Mouse (Mus musculus): ENCODE data around the gene N4bp1. TPM values are rescaled to one million over a fixed set of nuclear protein-coding genes. Genes with fewer than 3 reads are reported as not detected.

The N4bp1 gene
- polyA plus RNA-seq, 1 experiment = 23.5 TPM

- TF ChIP-seq CTCF (IDR thresholded peaks at IDR 0.05; ENCODE audit: borderline replicate concordance, extremely low read depth, insufficient read depth, insufficient read length) (no peak), POLR2A (IDR thresholded peaks at IDR 0.05; ENCODE audit: borderline replicate concordance, extremely low read depth, insufficient read depth, insufficient read length, poor library complexity, severe bottlenecking) (no peak)
- no peak for DNase-seq (ENCODE audit: low read depth)
Measured at GRCm38 (mm10) chr8:86786498-86786897, 98.6 kb downstream of the N4bp1 start.

- DNase-seq (ENCODE audit: low read depth) = no peak
- TF ChIP-seq CTCF (IDR thresholded peaks at IDR 0.05; ENCODE audit: borderline replicate concordance, extremely low read depth, insufficient read depth, insufficient read length) (no peak), POLR2A (IDR thresholded peaks at IDR 0.05; ENCODE audit: borderline replicate concordance, extremely low read depth, insufficient read depth, insufficient read length, poor library complexity, severe bottlenecking) (no peak)
Measured at GRCm38 (mm10) chr8:86781094-86781493, 104.0 kb downstream of the N4bp1 start.

- TF ChIP-seq POLR2A (IDR thresholded peaks at IDR 0.05; ENCODE audit: borderline replicate concordance, extremely low read depth, insufficient read depth, insufficient read length, poor library complexity, severe bottlenecking) = no peak
- DNase-seq (ENCODE audit: low read depth) = no peak
Measured at GRCm38 (mm10) chr8:86779207-86779606, 105.9 kb downstream of the N4bp1 start.

DNA sequence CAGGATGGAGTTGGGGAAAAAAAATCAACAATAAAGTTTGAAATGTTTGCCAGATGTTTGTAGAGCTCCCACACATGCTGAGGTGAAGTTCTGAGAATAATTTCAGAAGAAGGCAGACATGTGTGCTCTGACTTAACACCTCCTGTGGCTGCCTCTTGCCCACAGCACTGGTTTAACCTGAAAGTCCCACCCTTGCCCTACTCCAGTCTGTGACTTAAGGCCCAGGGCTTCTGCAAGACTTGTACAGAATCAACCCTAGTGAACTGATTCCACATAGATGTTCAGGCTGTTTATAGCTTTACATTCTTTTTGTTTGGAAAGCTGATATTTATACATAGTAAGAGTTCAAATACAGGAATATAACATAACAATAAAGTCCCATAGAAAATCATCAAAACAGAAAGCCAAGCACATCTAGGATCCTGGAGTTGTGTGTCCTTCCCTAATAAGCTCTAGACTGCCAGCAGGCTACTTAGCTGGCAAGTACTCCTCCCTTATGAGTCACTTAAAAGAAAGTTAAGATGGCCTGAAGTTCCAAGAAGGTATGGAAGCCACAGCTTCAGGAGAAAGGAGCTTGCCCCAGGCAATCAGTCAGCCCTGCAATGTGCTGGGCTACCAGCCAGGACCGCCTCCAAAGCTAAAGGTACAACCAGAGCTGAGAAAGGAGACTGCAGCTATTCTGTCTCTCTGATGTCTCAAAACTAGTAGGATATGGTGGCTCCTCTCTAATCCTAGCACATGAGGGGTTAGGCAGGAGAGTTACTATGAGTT is 114.9 kb downstream of the N4bp1 start:
- no peak for TF ChIP-seq CTCF (IDR thresholded peaks at IDR 0.05; ENCODE audit: borderline replicate concordance, extremely low read depth, insufficient read depth, insufficient read length)
- TF ChIP-seq POLR2A (IDR thresholded peaks at IDR 0.05; ENCODE audit: borderline replicate concordance, extremely low read depth, insufficient read depth, insufficient read length, poor library complexity, severe bottlenecking) = no peak
- DNase-seq (ENCODE audit: low read depth) = no peak

DNA sequence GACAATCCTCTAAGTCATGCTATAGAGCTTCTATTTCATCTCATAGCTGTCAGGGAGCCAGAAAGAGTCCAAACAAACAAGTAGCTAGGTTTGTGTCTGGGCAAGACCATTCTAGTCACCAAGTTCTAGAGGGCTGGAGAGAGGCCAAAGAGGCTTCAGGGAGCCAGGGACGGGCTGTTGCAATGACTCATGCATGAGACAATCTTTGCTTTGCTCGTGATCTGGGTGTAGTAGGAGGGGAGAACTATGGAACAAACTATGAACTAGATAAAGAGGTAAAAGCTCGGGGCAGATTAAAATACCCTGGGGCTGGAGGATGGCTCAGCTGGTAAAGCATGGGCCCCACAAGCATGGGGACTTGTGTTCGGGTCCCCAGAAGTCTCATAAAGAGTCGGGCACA is 116.6 kb downstream of the N4bp1 start:
- no peak for DNase-seq (ENCODE audit: low read depth)
- TF ChIP-seq POLR2A (IDR thresholded peaks at IDR 0.05; ENCODE audit: borderline replicate concordance, extremely low read depth, insufficient read depth, insufficient read length, poor library complexity, severe bottlenecking) (no peak), CTCF (IDR thresholded peaks at IDR 0.05; ENCODE audit: borderline replicate concordance, extremely low read depth, insufficient read depth, insufficient read length) (no peak)

DNA sequence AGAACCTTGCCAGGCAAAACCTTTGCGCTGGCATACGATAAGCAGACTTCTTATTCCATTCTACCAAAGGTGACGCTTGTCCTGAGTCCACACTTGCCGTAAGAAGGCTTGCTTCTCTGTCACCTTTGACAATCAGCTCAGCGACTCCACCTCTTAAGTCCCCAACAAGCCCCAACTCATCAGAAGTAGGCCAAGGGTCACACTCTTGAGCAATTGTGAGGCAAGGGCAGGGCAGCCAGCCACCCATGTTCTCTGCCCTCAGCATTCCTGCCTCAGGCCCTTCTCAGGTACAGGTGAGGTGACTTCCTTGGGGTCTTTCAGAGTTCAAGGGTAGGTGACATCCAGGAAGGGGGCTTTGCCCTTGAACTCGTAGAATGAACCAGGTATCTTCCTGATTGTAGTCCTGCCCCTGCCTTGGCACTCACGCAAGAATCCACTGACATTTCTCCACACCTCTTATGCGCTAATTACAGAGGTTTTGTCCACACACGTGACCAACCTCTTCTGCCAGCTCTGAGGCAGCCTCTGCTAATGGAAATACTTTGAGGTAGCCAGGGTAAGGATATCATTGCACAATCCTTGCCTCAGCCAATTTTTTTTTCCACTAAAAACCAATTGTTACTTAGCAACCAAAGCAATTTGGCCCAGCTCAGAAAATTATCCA is 118.4 kb downstream of the N4bp1 start:
- no peak for TF ChIP-seq POLR2A (IDR thresholded peaks at IDR 0.05; ENCODE audit: borderline replicate concordance, extremely low read depth, insufficient read depth, insufficient read length, poor library complexity, severe bottlenecking)
- TF ChIP-seq CTCF (IDR thresholded peaks at IDR 0.05; ENCODE audit: borderline replicate concordance, extremely low read depth, insufficient read depth, insufficient read length) = no peak
- DNase-seq (ENCODE audit: low read depth) = peak; percentile 18

DNA sequence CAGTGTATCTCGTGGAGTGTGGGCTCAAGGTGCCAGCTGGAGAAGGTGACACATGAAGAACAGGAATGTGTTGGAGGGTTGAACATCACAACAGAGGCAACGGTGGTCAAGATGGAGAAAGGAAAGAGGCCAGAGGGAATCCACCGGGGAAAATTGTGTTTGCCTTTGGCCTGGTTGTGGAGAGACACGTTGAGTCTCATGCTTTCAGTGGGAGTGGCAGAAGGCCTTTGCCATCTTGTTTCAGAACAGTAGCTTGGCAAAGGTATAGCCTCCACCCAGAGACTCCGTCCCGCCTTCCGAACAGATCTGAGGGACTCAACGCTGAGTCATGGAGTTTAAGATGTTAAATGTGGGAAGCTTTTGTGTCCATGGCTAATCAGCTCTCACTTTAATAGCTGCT is 119.4 kb downstream of the N4bp1 start:
- no peak for DNase-seq (ENCODE audit: low read depth)
- TF ChIP-seq POLR2A (IDR thresholded peaks at IDR 0.05; ENCODE audit: borderline replicate concordance, extremely low read depth, insufficient read depth, insufficient read length, poor library complexity, severe bottlenecking) (no peak), CTCF (IDR thresholded peaks at IDR 0.05; ENCODE audit: borderline replicate concordance, extremely low read depth, insufficient read depth, insufficient read length) (no peak)

DNA sequence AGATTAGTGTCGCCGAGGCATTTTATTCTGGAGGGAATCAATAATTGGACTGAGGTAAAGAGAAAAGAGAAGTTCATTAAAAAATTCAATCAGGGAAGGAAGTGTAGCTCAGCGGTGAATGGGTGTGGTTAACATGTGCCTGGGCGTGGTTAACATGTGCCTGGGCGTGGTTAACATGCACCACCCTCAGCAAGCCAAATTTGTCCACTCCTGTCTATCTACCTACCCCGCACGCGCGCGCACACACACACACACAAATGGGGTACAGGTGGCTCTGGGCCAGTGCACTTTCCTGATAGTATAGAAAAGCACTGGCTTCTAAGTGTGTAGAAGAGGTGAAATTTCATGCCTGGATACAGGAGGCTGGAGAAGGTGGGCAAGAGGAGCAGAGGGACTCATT is 119.9 kb downstream of the N4bp1 start:
- TF ChIP-seq POLR2A (IDR thresholded peaks at IDR 0.05; ENCODE audit: borderline replicate concordance, extremely low read depth, insufficient read depth, insufficient read length, poor library complexity, severe bottlenecking) = no peak
- TF ChIP-seq CTCF (IDR thresholded peaks at IDR 0.05; ENCODE audit: borderline replicate concordance, extremely low read depth, insufficient read depth, insufficient read length) = no peak
- no peak for DNase-seq (ENCODE audit: low read depth)

GRCm38 (mm10) chr8:86762806-86763205 is 122.3 kb downstream of the N4bp1 start:
- no peak for TF ChIP-seq CTCF (IDR thresholded peaks at IDR 0.05; ENCODE audit: borderline replicate concordance, extremely low read depth, insufficient read depth, insufficient read length)
- no peak for TF ChIP-seq POLR2A (IDR thresholded peaks at IDR 0.05; ENCODE audit: borderline replicate concordance, extremely low read depth, insufficient read depth, insufficient read length, poor library complexity, severe bottlenecking)

DNA sequence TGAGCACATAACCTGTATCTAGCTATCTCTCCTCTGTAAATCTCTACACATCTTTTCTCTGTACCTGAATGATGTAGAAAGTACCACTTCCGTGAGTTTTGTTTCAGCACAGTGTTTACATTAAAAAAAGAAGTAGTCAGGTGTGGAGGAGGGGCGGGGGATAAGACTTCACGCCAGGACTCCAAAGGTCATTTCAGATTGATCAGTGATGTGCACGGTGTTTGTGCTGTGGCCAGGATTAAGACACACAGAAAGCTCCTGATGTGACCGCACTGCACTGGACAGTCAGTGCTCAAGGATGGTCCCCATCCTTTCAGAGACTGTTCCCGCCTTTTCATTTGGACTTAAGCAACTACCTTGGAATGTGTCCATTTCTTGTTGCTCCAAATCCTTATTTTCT is 124.3 kb downstream of the N4bp1 start:
- DNase-seq (ENCODE audit: low read depth) = no peak
- TF ChIP-seq CTCF (IDR thresholded peaks at IDR 0.05; ENCODE audit: borderline replicate concordance, extremely low read depth, insufficient read depth, insufficient read length) (no peak), POLR2A (IDR thresholded peaks at IDR 0.05; ENCODE audit: borderline replicate concordance, extremely low read depth, insufficient read depth, insufficient read length, poor library complexity, severe bottlenecking) (no peak)

More at GRCm38 (mm10) chr8:86762806-86763205, 122.3 kb downstream of the N4bp1 start:
- DNase-seq (ENCODE audit: low read depth) = no peak

DNA sequence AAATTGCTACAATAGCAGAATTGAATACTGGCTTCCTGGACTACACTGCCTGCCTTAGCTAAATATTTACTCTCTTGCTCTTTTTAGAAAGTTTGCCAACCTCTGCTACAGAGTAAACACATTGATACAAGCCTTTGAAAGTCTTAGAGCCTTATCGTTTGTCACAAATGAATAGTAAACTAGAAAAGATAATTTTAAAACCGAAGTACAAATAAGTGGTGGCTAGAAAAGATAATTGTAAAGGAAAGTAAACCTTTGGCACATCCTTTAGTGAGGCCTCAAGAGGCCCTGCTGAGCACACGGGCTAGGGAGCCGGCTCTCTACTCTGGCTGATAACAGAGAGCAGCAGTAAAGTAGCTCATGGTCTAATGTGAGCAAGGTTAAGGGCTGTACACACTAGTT is 126.0 kb downstream of the N4bp1 start:
- TF ChIP-seq POLR2A (IDR thresholded peaks at IDR 0.05; ENCODE audit: borderline replicate concordance, extremely low read depth, insufficient read depth, insufficient read length, poor library complexity, severe bottlenecking) = no peak
- no peak for TF ChIP-seq CTCF (IDR thresholded peaks at IDR 0.05; ENCODE audit: borderline replicate concordance, extremely low read depth, insufficient read depth, insufficient read length)
- no peak for DNase-seq (ENCODE audit: low read depth)

DNA sequence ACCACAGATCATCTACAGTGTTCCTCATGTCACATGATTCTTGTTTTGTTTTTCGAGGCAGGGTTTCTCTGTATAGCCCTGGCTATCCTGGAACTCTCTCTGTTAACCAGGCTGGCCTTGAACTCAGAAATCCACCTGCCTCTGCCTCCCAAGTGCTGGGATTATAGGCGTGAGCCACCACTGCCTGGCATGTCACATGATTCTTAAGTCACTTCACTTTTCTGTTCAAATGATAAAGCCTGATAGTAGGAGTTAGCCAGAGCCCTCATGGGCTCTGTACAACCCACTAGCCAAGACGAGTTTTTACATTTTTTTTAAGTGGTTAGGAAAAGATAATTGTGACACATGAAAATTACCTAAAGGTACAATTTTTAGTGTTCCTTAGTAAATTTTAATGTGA is 126.4 kb downstream of the N4bp1 start:
- TF ChIP-seq CTCF (IDR thresholded peaks at IDR 0.05; ENCODE audit: borderline replicate concordance, extremely low read depth, insufficient read depth, insufficient read length) = no peak
- DNase-seq (ENCODE audit: low read depth) = no peak

Other genes starting within 250 kb of the N4bp1 start
- 1.7 and 2.5 TPM in 2 replicates for gene Gm10638, start 139.6 kb downstream of the N4bp1 start, polyA plus RNA-seq (2012; rRNA removed)
- gene Siah1a, start 139.3 kb downstream of the N4bp1 start, polyA plus RNA-seq (2012; rRNA removed) = 66.4 and 79.3 TPM in 2 replicates

All from brain, embryonic 14.5 days (tissue).